Mouse (Mus musculus): ENCODE data around the gene Kcmf1.
A peak's percentile ranks its signal among the peaks of the same experiment; 100 is the strongest.
"Not testable (repeated sequence)": the region's sequence is repeated elsewhere in the genome, so short reads cannot be mapped to it uniquely, and the experiment has no call there.

Gene Kcmf1

GRCm38 (mm10) chr6:72898244-72899200 lies 1.3 kb downstream of the Kcmf1 start:
- peak; percentile 65 for DNase-seq

- no peak for DNase-seq
These were observed 4.8 kb downstream of the Kcmf1 start for GRCm38 (mm10) chr6:72895000-72895399.

- no peak for DNase-seq
These were observed 8.5 kb downstream of the Kcmf1 start for GRCm38 (mm10) chr6:72891238-72891637.

DNA sequence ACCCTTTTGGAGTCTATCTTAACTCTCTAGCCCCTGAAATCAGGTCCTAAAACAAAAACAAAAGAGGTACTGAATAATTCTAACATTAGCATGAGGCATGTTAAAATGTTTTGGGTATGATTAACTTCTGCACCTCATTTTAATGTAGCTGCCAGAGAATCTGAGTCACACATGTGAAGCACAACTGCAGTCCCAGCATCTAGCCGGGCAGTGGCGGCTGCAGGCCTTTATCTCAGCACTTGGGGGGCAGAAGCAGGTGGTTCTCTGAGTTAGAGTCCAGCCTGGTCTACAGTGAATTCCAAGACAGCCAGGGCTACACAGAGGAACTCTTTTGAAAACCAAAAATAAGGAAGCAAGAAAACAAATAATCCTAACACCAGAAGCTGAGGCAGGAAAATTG lies 11.1 kb downstream of the Kcmf1 start:
- no peak for DNase-seq

GRCm38 (mm10) chr6:72885268-72885667 lies 14.5 kb downstream of the Kcmf1 start:
- DNase-seq = no peak

DNA sequence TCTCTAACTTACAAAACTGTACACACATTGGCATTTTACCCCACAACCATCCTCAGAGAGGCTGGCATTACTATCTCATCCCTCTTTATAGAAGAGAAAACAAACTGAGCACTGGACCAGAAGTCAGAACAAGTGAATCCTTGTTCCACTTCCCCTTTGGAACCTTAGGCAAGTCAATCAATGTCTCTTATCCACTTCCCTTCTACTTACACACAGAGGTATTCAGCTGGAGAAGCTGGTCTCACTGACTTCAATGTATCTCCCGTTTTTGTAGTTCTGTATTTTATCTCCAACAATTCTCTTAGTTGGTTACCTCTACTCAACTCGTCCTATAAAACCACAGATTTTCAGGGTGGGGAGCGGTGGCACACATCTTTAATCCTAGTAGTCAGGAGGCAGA lies 15.0 kb downstream of the Kcmf1 start:
- no peak for DNase-seq

DNA sequence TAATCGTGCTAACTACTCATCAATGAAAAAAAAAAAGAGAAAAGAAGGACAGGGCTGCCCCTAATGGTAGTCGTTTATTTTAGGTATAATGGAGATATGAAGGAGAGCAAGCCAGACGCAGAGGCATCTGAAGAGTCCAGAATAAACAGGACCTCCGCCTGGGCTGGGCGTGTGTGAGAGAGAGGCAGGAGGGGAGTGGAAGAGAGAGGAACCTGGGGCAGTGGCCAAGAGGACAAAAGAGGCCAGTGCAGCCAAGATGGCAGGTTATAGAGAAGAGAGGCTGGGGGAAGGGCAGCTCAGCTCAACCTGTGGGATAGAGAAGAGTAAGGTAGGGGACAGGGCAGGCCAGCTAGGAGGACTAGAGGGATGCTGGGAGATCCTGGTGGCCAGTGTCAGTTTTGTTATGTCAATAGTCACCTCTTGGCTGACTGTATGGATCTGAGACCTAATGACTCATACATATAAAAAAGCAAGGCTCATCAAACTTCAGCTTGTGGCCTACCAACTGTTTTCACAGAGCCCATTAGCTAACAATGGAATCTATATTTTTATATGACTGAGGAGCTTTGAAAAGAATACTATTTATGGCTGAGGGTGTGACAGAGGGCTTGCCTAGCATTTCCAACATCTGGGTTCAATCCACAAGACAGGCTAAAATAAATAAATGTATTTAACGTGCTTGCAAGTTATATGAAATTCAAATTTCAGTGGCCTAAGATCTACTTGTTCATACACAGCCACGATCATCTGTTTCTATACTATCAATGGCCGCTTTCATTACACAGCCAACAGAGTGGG lies 16.9 kb downstream of the Kcmf1 start:
- DNase-seq = peak; percentile 13

GRCm38 (mm10) chr6:72882222-72882621 lies 17.6 kb downstream of the Kcmf1 start:
- no peak for DNase-seq

- DNase-seq = no peak
These were observed 18.2 kb downstream of the Kcmf1 start for GRCm38 (mm10) chr6:72881619-72881979.

- no peak for DNase-seq
These were observed 18.7 kb downstream of the Kcmf1 start for GRCm38 (mm10) chr6:72880913-72881618.

GRCm38 (mm10) chr6:72876629-72877028 lies 23.1 kb downstream of the Kcmf1 start:
- no peak for DNase-seq

DNA sequence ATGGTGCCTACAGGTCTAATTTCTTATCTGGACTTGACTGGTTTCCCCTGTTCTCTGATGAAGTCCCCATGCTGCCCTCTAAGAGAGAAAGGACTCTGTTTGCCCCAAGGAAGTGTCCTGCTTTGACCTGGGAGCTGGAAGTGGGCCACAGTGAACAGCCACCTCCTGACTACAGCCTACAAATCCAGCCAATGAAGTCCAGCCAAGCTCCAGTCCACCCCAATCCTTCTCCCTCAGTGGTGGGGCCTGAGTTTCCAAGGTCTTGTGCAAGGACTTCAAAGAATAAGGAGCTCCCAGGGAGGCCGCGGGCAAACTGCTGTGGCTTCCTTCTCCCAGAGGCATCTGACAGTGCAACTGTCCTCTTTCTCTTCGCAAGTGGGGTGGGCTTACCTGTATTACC lies 26.4 kb downstream of the Kcmf1 start:
- DNase-seq = peak; percentile 66

GRCm38 (mm10) chr6:72872276-72872675 lies 27.5 kb downstream of the Kcmf1 start:
- no peak for DNase-seq

- DNase-seq = peak; percentile 30
These were observed 30.2 kb downstream of the Kcmf1 start for GRCm38 (mm10) chr6:72869601-72870000.

DNA sequence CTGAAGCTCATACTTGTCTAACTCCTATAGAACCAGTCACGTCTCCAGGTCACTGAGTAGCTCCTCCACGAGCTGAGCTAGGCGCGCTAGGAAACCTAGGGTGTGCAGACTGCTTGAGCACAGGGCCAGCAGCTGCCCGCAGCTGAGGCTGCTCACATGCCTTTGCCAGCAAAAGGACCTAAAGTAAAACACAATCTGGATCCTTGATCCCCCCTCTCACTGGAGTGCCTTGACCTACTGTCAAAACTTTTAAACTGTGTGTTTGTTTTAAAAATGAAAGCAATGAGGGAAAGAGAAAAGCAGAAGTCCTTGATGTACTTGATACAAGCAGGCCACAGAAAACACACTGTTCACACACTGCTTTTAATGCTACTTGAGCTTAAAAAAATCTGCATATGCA lies 31.1 kb downstream of the Kcmf1 start:
- DNase-seq = peak; percentile 21

- DNase-seq = no peak
These were observed 32.0 kb downstream of the Kcmf1 start for GRCm38 (mm10) chr6:72867746-72868145.

- no peak for DNase-seq
These were observed 33.5 kb downstream of the Kcmf1 start for GRCm38 (mm10) chr6:72866232-72866631.

DNA sequence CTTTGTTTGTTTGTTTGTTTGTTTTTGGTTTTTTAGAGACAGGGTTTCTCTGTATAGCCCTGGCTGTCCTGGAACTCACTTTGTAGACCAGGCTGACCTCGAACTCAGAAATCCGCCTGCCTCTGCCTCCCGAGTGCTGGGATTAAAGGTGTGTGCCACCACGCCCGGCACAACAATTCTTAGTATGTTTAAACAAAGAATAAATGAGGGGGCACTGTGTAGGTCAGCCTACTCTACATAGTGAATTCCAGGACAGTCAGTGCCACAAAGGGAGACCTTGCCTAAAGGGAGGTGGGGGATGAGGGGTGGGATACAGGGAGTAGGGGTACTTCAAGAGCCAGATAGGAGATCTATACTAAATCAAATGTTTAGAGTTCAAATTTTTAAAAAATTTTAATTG lies 37.1 kb downstream of the Kcmf1 start:
- not testable (repeated sequence) for DNase-seq

DNA sequence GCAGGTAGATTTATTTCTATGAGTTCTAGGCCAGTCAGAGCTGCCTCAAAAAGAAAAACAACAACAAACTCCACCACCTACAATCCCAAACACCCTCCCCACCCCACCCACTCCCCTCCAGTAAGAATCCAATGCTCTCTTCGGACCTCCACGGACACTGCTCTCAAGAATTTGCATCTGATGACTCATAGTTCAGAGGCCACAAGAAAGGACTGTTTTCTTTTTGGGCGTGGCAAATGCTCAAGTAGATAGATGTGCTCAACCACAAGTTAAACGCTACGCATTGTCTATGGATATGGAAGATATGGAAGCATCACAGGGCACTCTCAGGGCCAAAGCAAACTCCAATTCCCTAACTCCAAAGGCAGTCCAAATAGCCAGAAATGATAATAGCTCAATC lies 45.5 kb downstream of the Kcmf1 start:
- DNase-seq = no peak

DNA sequence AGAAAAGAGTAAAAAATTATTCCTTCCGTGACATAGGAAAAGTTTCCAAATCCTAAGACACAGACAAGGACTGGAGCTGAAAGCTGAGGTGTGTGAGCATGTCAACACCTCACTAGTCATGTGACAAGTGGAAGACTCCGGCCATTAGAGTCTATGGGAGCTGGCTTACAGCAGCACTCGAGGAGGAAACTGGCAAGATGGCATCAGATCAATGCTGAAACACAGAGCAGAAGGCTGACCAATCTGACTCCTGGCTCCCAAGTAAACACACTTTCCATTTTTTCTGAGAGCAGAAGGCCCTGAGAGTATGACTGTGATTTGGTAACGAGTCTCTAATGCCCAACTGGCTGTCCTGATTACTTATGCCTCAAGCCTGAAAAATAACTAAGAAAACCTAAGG lies 47.6 kb downstream of the Kcmf1 start:
- DNase-seq = no peak

- peak; percentile 58 for DNase-seq
These were observed 48.1 kb downstream of the Kcmf1 start for GRCm38 (mm10) chr6:72851633-72852032.

DNA sequence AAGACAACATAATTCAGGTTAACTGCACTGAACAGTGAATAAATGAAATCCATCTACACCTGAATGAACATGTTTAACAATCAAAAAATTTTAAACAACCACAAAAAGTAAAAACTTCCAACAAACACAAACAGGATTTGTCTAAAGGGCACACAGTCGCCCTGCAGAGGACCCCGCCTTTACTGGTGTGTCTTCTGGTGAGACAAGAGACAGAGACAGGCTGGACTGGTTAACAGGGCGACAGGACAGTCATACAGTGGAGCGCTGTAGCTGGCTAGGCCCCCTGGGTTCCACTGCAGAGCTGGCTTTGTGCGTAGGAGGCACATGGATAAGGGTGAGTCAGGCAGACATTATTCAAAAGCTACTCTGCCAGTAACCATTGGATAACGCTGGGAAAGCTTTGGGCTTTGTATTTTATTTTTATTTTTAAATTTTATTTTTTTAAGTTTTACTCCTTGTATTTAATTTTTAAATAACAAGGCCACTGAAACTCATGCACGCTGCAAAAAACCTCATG lies 57.7 kb downstream of the Kcmf1 start:
- DNase-seq = no peak

All from lung, postnatal 14 days (tissue).